Mouse (Mus musculus) skeletal muscle tissue, postnatal 0 days (tissue): ENCODE results near the gene Trim68. TPM values are rescaled to one million over a fixed set of nuclear protein-coding genes. Genes with fewer than 3 reads are reported as not detected.

Experiments used
- polyA plus RNA-seq: library from polyadenylated mRNA; unstranded; fragments of >200 nt; fragmentation: Nextera tagmentation; extraction: Ambion mirVana; gene quantifications from 2 replicates; pipeline ENCODE4 v1.2.1, GENCODE M21; 2015

The Trim68 gene
- 5.8 and 6.5 TPM in 2 replicates for polyA plus RNA-seq

GRCm38 (mm10) chr7:102686944-102687501 is at the start of gene Trim68:
Trim68 (minus strand) TSS chr7:102687327.

DNA sequence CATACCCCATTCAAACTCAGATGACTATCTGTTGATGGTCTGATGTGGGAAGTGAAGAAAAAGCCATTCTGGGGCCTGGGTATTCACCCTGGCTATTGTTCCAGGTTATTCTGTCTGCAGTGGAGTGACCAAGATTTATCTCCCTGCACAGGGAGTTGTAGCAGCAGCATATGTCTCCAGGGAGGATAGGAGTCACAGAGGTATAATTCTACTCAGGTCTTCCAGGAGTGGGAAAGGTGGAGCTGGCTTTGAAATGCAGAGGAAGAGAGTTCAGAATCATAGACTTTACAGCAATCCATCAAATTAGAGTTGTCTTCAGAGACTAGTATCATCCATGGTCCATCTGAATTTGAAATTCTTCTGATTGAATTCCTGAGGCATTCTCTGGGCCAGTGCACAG is 40.3 kb upstream of the Trim68 start, which contains the start of gene Olfr559:
TSS of gene Olfr559 (minus strand) at position 101 of the 400 bp plus-strand sequence.

GRCm38 (mm10) chr7:102718970-102719369 is 31.8 kb upstream of the Trim68 start, which contains the start of gene Olfr33:
Olfr33 (minus strand) TSS chr7:102719070.

GRCm38 (mm10) chr7:102701915-102702314 is 14.8 kb upstream of the Trim68 start, which contains the start of gene Olfr558:
Olfr558 (plus strand) TSS chr7:102702215.

DNA sequence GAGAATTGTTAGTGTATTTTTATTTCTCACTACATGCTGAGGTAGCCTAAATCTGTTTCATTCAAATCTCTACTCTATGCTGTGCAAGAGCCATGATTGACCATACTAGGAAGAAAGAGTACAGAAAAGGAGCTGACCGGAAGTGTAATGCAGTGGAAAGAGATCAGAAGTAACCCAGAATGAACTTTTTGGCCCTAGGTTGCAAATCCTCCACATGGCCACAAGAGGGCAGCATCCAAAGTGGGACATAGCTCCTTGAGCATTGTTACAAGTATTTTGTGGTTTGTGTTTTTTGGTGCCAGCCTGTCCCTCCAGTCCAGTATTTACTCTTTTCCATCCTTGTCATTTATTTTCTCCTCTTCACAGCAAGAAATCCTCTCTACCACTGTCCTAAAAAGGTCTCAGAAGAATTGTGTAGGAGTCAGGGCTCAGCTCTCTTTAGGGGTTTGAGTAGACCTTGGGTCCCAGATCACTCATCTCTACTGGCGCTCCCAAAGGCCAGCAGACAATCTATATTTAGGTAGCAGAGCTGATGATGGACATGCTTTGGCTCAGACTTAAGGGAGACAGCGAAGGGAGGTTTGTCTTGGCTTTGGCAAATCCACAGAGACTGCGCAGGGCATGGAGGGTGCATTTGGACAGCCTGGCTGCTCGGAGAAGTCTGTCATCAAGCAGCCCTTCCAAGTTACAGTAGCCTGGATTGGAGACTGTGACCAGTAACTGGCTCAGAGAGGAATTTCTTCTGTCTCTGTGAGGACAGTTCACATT is 8.4 kb upstream of the Trim68 start, which contains the start of gene Olfr557:
TSS of gene Olfr557 (plus strand) at position 553 of the 768 bp plus-strand sequence.

DNA sequence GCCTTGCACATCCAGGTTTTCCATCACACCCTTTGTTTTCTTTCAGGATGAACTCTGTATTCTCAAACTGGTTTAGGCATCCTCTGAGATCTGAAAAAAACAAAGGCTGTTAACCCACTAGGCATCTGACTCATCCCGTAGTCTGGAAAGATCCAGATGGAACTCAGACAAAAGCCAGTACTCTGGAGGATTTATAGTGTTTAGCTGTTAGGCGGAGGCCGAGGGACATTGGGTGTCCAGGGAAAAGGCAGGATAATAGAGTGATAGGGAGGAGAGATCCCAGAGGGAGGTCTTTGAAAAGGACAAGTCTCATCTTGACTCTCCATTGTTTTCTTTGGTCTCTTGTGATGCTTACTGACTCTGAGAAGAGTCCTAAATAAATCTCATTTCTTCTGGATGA is 22.5 kb downstream of the Trim68 start, which contains the start of gene Olfr556:
TSS of gene Olfr556 (plus strand) at position 301 of the 400 bp plus-strand sequence.

DNA sequence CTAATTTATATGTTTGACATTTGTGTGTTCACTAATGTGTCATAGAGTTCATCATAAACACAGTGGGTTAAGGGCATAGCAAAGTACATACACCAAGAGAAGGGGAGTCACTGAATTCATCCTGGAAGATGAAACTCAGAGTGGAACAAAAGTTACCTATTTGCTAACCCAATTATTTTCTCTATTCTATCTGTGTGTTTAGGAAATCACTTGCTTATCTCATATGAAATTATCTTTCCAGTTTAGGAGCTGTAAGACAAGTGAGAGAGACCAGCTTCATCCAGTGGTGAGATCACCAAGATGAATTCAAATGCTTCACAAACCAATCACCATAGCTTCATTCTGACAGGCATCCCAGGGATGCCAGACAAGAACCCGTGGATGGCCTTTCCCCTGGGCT is 28.6 kb downstream of the Trim68 start, which contains the start of gene Olfr555:
TSS of gene Olfr555 (plus strand) at position 301 of the 400 bp plus-strand sequence.

GRCm38 (mm10) chr7:102638132-102638531 is 49.0 kb downstream of the Trim68 start, which contains the start of gene Olfr554:
Olfr554 (plus strand) TSS chr7:102638432.

Other genes starting within 250 kb of the Trim68 start
- 24.6 and 28.1 TPM in 2 replicates for gene Rrm1, start 245.6 kb downstream of the Trim68 start, polyA plus RNA-seq
- gene Olfr543, start 205.6 kb downstream of the Trim68 start, polyA plus RNA-seq, result 0.09 and 0.17 TPM in 2 replicates
- gene Olfr544, start 199.0 kb downstream of the Trim68 start, polyA plus RNA-seq, result 0.05 TPM in 1 of 2 replicates, not detected in the other
- gene Olfr545, start 187.8 kb downstream of the Trim68 start, polyA plus RNA-seq, result not detected in 2 replicates
- not detected in 2 replicates for gene Olfr547, start 152.6 kb downstream of the Trim68 start, polyA plus RNA-seq
- gene Olfr548-ps1, start 146.4 kb downstream of the Trim68 start, polyA plus RNA-seq, result not detected in 2 replicates
- gene Olfr549, start 137.5 kb downstream of the Trim68 start, polyA plus RNA-seq, result not detected in 2 replicates
- 0.17 and 0.50 TPM in 2 replicates for gene Trim21, start 121.8 kb downstream of the Trim68 start, polyA plus RNA-seq
- not detected in 2 replicates for gene Olfr550, start 115.9 kb downstream of the Trim68 start, polyA plus RNA-seq
- not detected in 2 replicates for gene Olfr551, start 95.4 kb downstream of the Trim68 start, polyA plus RNA-seq
- gene Olfr552, start 89.6 kb downstream of the Trim68 start, polyA plus RNA-seq, result not detected in 2 replicates
- not detected in 2 replicates for gene Olfr553, start 69.1 kb downstream of the Trim68 start, polyA plus RNA-seq
- gene Olfr554, start 48.9 kb downstream of the Trim68 start, polyA plus RNA-seq, result not detected in 2 replicates
- not detected in 2 replicates for gene Olfr555, start 28.5 kb downstream of the Trim68 start, polyA plus RNA-seq
- not detected in 2 replicates for gene Olfr556, start 22.4 kb downstream of the Trim68 start, polyA plus RNA-seq
- gene Olfr557, start 8.6 kb upstream of the Trim68 start, polyA plus RNA-seq, result not detected in 2 replicates
- gene Olfr558, start 14.9 kb upstream of the Trim68 start, polyA plus RNA-seq, result 3.7 and 3.8 TPM in 2 replicates
- not detected in 2 replicates for gene Olfr33, start 31.7 kb upstream of the Trim68 start, polyA plus RNA-seq
- gene Olfr559, start 40.2 kb upstream of the Trim68 start, polyA plus RNA-seq, result not detected in 2 replicates
- not detected in 2 replicates for gene Olfr560, start 72.0 kb upstream of the Trim68 start, polyA plus RNA-seq
- 0.90 and 0.95 TPM in 2 replicates for gene Olfr78, start 72.1 kb upstream of the Trim68 start, polyA plus RNA-seq
- gene Olfr561, start 83.9 kb upstream of the Trim68 start, polyA plus RNA-seq, result 0.09 and 0.23 TPM in 2 replicates
- gene Olfr564, start 116.2 kb upstream of the Trim68 start, polyA plus RNA-seq, result not detected in 2 replicates
- gene Olfr566, start 171.4 kb upstream of the Trim68 start, polyA plus RNA-seq, result 0.15 TPM in 1 of 2 replicates, not detected in the other
- gene Olfr568, start 189.8 kb upstream of the Trim68 start, polyA plus RNA-seq, result not detected in 2 replicates
- gene Olfr569, start 203.6 kb upstream of the Trim68 start, polyA plus RNA-seq, result not detected in 2 replicates
- gene Olfr570, start 207.2 kb upstream of the Trim68 start, polyA plus RNA-seq, result not detected in 2 replicates
- not detected in 2 replicates for gene Olfr571, start 230.2 kb upstream of the Trim68 start, polyA plus RNA-seq
- not detected in 2 replicates for gene Olfr572, start 237.1 kb upstream of the Trim68 start, polyA plus RNA-seq